Mouse (Mus musculus) monocyte, adult 2 months (primary cell): ENCODE measurements around the gene Adora1.
"Not testable (repeated sequence)": the region's sequence is repeated elsewhere in the genome, so short reads cannot be mapped to it uniquely, and the experiment has no call there.

Source experiments
- DNase-seq, 2 experiments: peaks; one replicate each; pipeline ENCODE4 v3.0.0; 2022; ENCODE audit warnings: low spot score in 2 of 2, low read depth in 1 of 2

Adora1 gene

DNA sequence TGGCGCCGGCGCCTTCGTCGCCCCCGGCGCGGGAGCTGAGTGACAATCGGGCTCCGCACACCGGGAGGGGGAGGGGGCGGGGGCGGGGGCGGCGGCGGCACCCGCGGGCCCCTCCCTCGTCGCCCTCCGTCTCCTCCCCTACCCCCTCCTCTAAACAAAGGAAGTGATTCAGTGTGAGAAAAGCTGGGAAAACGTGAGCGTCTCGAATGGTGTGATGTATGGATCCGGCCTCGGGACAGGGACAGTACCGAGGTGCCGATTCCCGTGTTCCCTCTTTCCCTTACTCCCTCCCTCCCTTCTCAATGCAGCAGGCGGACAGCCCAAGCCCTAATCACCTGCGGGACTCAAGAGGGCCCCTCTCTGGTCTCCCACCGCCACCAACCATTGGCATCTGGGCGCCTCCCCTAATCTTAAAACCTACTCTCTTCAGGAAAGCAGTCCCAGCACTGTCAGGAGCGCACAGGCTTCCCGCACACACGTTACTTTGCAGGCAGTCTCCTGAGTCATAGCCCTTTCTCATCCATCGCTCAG, at the start of gene Adora1:
Adora1 (minus strand) TSS at position 41 of the 531 bp plus-strand sequence.
- no peak for DNase-seq

DNA sequence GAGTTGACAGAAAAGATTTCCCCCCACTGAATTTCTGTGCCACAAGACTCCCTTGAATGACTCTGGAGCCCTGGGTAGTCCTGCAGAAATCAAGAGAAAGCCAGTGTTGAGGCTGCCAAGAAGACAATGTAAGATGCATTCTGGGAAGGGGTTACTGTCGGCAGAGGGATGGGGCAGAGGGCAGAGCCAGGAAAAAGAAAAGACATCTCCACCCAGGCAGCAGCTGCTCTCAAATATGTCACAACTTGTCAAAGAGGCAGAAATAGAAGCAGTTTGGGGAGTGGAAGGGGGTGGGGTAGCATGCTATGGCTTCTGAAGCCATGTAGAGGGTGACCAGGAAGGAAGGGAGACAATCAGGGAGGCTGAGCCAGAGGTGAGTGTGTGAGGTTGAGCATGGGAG, 47.9 kb upstream of the Adora1 start:
- DNase-seq = no peak

DNA sequence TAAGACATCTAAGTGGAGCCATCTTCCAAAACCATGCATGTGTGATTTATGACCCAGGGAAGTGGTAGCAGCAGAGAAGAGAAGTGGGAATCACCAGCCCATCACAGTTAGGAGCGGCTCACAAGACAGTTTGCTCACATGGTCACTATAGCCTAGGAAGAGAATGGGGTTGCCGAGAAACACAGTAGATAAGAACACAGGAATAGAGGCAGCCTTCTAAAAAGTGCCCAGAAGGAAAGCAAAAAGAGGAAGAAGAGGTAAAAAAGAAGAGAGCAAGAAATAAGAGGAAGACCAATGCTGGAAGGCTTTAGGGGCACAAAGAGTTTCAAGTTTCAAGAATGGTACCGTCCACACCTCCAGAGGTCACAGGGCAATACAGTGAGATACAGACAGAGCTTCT, 47.1 kb upstream of the Adora1 start:
- no peak for DNase-seq

DNA sequence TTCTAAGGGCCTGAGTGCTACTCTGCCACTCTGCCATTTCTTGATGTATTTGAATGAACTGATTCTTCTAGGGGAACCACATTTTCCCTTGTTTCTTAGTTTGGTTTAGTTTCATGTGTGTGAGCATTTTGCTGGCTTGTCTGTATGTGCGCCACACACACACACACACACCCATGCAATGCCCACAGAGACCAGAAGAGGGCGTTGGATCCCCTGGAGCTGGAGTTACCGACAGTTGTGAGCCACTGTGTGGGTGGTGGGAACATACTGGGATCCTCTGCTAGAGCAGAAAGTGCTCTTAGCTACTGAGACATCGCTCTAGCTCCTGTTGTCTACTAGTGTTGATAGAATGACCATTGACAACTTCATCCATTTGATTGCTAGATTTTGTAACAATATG, 46.3 kb upstream of the Adora1 start:
- DNase-seq = no peak

DNA sequence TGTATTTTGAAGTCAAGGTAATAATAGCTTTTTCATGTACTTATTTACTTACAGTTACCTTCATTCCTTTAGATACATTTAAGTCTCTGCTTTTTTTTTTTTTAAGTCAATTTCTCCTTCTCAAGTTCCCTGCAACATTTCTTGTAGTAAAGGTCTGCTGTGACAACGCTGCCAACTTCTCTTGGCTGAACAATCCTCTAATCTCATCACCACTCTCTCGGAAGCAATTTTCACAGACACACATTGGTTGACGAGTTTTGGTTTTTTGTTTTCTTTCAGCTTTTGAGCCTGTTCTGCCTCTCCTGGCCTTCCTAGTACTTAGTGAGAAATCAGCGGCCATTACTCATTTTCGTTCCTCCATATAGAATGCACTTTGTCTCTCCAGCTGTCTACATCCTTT, 44.9 kb upstream of the Adora1 start:
- DNase-seq = no peak

DNA sequence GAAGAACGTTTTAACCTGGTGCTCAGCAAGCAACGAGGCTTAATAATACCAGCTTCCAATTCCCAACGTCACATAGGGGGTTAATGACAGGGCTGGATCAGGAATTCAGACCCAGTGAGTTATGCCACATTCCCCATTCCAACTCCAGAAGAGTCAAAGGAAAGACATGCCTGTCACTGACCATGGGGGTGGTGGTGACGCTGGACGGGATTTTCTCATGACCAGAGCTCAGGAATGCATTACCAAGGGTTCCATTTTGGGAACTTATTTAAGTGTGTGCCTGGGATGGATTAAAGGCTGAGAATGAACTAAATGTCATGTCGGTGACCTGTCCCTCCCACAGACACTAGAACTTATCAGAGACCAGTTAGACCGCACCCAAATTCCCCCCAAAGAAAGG, 41.6 kb upstream of the Adora1 start:
- no peak for DNase-seq

DNA sequence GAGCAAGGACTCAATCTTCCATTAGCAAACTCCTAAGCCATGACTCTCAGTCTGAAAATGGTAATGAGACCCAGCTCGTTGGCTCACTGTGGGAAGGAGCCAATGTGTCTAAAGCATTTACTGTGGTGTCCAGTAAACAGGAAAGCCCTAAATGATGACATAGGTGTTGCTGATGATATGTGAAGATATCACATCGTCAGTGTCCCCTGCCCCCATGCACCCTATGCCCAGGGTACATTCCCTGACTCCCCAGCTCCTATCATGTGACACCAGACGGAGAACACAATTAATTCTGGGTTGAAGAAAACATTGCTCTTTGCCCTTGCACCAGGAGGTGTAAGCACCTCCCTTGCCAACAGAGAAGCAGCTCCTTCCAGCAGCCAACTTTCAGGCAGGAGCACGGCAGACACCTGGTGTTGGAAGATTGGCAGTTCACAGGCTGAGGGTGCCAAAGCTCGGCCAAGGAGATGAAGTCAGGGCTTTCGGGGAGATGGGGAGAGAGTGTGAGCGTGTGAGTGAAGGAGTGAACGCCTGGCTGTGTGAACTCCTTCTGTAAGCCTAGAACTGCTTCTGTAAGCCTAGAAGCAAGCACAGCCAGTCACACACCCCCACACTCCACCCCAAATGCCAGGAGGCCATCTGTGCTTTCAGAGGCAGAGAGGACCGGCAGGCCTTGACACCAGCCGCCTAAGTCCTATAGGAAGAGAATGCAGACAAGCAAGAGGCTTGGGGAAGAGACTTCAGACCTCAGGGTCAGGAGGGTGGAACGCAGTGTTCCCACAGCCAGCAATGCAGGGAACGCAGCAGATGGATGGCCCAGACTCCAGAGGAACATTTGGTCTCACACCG, 40.6 kb upstream of the Adora1 start:
- no peak for DNase-seq

DNA sequence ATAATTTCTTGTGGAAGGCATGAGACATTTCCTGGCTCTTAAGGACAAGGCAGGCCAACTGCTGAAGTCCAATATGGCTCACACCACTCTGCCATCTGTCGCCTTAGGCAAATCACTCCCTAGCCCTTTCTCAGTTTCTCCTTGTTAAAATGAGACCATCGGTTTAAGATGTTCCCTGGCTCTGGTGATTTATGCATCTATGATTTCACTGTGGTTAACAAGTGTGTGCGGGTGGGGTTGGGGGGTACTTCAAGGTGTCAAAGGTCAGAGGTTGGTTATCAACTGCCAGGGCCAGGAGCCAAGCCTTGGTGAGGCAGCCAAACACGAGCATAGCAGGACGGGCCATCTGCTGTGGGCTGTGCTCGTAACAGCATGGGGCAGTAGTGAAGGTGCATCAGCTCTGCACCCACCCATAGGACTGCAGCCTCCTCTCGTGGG, 39.3 kb upstream of the Adora1 start:
- DNase-seq = no peak

DNA sequence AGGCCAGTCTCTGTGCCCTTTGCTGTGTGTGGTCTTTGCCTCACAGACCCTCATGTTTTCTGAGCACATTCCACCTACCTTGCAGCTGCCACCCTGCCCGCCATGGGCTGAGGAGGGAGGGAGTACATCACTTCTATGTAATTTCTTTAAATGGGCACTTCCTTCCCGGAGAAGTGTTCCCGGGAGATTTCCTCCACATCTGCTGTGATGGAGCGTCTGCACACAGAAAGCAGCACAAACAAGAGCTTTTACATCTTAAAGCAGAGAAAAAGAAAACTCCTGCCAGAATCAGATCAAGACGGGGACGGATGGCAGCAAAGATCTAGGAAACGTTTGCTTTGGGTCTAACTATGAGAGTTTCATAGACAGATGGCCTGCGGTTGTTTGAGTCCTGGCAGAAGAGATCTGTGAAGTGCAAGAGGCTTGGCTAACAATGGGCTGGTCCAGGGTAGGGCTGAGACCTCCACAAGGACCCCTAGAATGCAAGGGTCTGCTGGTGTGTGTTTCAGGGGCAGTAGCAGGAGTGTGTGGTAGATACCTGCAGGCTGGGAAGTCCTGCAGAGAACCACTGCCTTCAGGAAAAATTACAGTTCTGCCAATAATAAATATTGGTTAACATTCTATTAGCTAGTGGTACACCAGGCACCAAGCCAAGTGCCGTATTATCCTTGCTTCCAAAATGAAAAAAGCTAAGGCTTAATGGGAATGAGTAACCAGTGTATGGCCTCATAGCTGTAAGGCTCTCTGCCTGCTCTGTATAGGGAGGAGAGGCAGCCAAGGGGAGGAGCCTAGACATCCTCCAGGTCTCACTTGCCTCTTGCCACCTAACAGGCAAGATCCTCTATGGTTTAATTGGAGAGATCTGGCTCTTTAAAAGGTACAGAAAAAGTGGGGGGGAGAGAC, 38.5 kb upstream of the Adora1 start:
- no peak for DNase-seq

DNA sequence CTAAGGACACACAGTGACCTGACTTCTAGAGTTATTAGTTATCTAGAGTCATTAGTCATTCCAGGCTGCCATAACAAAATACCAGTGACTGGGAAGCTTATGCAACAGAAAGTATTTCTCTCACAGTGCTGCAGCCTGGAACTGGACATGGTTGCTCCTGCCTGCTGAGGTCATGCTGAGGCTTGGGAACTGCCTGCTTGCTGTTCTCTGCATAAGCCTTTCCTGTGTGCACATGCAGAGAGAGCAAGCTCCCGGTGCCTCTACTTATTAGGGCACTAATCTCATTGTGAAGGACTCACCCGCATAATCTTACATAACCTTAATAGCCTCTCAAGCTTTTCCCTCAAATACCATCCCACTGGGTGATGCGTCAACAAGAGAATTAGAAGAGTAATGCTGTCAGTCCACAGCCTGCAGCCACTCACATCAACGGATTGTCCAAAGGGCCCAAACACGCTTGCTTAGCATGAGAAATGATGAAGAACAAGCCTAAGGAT, 37.6 kb upstream of the Adora1 start:
- no peak for DNase-seq

DNA sequence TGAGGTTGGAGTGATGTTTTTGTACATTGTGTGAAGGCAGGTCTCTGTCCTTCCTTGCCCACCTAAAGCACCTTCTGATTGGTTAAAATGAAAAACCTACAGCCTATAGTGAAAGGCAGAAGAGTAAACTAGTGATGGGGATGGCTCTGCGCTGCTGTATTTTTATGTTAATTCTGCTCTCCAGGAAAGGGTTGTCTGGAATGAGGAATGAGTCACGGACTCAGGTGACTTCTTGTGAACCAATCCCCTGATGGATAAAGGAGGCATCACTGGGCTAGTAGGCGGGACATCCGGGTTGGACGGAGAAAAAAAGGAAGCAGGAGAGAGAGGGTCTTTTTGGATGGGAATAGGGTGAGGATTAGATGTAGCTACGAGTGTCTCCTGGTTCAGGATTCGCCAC, 34.8 kb upstream of the Adora1 start:
- DNase-seq = no peak

DNA sequence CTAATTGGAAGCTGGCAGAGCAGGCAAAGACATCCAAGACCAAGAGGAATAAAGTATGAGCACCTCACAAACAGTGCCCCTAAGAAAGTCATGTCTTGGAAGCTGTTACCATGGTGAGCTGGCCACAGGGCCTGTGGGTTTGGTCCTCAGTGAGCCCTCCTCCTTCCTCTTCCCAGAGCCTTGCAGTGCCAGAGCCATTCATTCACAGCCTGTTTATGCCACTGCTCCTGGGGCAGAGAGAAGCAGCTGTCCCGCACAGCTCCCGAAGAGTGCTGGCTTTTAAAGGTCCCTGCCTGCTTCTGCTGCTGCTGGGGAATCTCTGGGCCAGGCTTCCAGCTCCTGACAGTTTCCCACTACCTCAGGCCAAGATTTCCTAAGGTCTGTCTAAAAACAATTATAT, 30.6 kb upstream of the Adora1 start:
- no peak for DNase-seq

DNA sequence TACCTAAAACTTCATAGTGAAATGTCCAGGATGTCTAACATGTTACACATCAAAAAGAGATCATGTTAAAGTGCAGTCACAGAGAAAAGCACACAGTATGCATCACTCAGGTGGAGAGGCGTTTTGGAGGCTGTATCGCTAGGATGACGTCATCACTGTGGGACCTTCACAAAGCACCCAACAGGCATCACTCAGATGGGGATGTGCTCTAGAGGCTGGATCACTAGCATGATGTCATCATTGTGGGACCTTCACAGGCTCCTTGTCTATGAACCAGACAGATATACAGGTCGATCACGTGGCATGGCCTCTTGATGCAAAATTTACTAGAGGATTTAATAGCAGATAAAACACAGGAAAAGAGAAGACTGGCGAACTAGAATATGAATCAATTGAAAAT, 29.1 kb upstream of the Adora1 start:
- DNase-seq = no peak

DNA sequence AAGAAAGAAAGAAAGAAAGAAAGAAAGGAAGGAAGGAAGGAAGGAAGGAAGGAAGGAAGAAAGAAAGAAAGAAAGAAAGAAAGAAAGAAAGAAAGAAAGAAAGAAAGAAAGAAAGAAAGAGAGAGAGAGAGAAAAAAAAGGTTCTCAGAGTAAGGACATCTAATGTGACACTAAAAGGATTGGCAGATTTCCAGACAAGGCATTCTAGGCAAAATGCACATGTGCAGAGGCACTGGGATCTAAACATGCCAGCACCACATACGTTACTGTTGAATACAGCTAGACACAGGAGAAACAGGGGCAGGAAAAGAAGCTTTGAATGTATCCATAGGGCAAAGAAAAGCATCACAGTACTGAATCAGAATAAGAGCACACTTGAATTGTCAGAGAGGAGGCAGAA, 14.4 kb upstream of the Adora1 start:
- DNase-seq = not testable (repeated sequence)

DNA sequence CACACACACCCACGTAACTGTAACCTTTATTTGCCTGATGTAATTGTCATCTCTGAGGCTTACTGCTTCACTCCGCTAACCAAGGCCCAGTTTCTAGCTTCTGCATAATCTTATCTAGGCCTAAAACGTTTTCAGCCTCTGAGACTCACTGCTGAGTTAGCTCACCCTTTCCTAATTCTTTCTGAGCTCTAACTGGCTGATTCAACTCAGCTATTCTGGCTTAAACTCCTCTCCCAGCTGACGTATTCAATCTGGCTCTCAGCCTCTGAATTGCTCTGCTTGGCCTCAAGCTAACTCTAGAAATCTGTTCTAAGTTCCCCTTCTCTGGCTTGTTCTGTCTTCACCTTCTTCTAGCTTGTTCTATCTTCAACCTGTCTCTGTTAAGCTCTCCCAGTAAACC, 11.4 kb upstream of the Adora1 start:
- DNase-seq = no peak

DNA sequence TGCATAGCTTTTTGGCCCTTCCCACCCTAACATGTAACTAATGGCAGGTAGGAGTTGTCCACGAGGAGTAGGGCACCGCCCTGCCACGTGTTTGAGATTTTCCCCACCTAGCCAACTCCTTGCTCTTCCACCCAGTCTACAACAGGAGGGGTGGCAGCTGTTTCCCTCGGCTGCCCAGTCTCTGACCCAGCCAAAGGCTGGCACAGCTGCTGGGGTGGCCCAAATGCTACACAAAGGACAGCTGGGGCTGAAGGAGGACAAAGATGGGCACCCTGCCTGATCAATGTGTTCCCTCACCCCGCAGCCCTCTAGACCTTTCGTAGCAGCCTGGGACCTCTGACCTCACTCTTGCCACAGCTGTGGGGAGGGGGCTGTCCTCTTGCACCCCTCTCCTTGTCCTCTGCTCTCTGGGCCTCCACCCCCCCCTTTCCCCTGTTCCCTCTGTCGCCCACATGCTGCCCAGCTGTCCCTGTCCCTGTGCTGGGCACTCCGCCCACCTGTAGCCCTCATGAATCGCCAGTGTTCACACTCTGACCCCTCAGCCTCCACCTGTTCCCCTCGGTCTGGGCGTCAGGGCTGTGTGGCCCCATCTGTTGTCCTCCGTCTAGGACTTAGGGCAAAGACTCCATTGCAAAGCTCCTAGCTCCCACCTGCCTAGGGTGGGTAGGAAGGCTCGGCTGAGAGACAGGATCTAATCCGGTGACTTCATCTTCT, 9.9 kb upstream of the Adora1 start:
- no peak for DNase-seq

DNA sequence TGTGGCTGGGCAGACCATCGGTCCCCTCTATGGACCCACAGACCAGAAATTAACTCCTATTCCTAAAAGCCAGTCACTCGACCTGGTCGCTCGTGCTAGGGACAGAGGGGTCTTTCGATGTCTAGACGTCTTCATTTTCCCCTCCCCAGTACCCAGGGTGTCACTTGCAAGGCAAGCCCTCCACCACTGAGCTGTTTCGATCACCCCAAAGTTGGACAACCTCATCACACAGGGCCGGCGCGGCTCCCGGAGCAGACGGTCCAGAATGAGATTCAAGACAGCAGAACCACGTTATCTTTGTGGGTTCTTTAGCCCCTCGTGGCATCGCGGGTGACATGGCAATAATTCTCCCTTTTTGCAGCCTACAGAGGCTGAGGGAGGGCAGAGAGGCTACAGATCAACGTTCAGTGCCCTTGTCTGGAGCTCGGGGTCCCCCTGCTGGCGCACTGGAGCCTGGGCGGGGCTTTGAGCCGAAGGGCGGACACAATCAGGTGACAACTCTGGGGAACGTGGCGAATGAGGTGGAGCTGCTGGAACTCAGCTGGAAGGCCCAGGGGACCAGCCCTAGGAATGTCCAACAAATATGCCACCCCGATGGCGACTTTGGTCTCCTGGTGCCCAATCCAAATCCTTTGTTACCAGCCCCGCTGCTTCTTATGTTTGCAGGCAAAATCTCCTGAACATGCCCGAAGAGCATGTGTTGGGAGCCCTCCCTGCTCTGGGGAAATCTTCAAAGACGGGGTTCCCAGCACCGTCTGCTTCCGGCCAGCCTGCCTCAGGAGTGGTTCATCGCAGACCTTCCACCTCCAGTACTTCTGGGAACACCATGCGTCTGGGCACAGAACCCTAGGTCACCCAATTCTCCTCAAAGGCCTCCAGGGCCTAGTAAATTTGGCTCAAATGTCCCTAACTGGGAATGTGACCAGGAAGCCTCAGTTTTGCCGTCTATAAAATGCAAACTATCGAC, 9.0 kb upstream of the Adora1 start:
- peak; percentile 36 to 54 for DNase-seq

DNA sequence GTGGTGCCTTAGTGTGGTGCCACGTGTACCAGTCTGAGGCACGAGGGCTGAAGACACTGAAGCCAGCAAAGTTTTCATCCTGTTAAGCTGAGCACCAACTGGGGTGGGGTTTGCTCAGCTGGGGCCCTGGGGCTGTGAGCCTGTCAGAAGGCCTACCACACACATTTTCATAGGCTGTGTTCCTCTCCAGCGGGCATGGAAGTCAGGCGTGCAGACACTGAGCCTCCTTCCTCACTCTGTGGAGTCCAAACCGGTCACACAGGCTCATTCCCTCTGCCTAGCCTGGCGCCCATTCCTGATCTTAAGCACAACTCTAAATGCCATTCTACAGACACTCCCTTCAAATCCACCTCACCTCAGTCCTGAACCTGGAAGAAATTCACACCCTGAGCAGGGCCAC, 8.3 kb upstream of the Adora1 start:
- DNase-seq = no peak

DNA sequence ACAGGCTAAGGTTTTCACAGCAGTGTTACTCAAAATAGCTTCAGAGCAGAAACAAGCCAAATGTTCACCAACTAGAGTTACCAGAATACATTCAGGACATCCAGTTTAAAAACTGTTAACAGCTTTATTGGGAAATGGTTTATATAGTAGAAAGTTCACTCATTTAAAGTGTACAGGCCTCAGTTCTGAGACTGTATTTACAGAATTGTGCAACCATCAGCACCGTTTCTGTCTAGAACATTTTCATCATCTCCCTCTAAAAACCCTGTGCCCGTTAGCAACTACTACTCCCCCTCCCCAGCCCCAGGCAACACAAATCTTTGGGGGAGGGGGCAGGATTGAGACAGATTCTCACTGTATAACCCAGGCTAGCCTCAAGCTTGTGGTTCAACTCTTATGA, 7.1 kb upstream of the Adora1 start:
- no peak for DNase-seq

DNA sequence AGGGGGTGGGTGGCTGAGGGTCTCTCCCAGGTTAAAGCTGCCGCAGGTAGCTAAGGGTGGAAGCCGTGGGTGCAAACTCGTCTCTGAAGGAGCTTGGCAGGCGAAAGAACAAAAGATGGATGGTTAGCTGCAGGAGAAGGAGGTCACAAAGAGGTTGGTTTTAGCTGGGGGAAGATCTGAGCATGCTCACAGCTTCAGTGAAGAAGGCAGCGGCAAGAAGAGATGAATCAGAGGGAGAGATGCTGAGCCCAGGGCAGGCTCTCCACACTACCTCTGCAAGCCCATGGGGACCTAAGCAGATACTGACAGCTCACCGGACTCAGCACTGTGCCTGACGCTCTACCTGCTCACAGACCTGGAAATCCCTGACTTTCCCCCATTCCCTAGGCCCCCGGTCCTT, 6.1 kb upstream of the Adora1 start:
- DNase-seq = no peak
